Comparison of ENCODE assay signal across 8 mouse cellular contexts in genomic region chr11:33871998-33872715, GRCm38 (mm10).
DNase-seq lines count a peak whose midpoint lies in the region; ATAC-seq and TF ChIP-seq lines count a peak whose summit lies in the region.
"Had no signal": no experiment of that assay in that cellular context is flagged by ENCODE, and none has a peak within 500 bp of the region (broad histone marks: within the 10 kb centered on the region; RNA-seq: fewer than 3 reads in every experiment).

No protein-coding gene starts in this region.

- H3K4me1 ChIP-seq in MEL (ENCODE audit: control insufficient read depth in 1 of 2, insufficient read depth in 2 of 2, low read length in 2 of 2): peaks cover 26 to 34% of the 10 kb centered on the region in 2 experiments
- peaks cover 8% of the 10 kb centered on the region for H3K4me1 ChIP-seq in intestine, embryonic 16.5 days (ENCODE audit: control insufficient read depth, insufficient read depth, low read length)
- H3K4me1 ChIP-seq in liver, embryonic 15.5 days (replicated peaks): peaks cover 25% of the 10 kb centered on the region
- H3K4me1 ChIP-seq: megakaryocyte, embryonic 14.5 days had no signal

- 41% methylated on average over 9 of the region's 9 CpGs for WGBS in intestine, embryonic 16.5 days
- 49% methylated on average over 9 of the region's 9 CpGs for WGBS in liver, embryonic 15.5 days (ENCODE audit: insufficient replicate concordance)

- no peaks in the 10 kb centered on the region for H3K9me3 ChIP-seq in MEL (replicated peaks; ENCODE audit: insufficient read depth, low read length)
- H3K9me3 ChIP-seq in intestine, embryonic 16.5 days (ENCODE audit: control insufficient read depth, low read length): no peaks in the 10 kb centered on the region
- no peaks in the 10 kb centered on the region for H3K9me3 ChIP-seq in liver, embryonic 15.5 days (replicated peaks)

- no peak for TF ChIP-seq RAD21 in MEL (IDR thresholded peaks at IDR 0.05; ENCODE audit: low read depth, low read length)

- TF ChIP-seq EP300 in MEL (IDR thresholded peaks at IDR 0.05; ENCODE audit: low read depth in 1 of 2, low read length in 2 of 2): peak; percentile 17 to 30; a peak in 2 of 4 replicates

- H3K4me3 ChIP-seq in MEL (ENCODE audit: control insufficient read depth in 1 of 2, insufficient read depth in 1 of 2, low read depth in 2 of 2, low read length in 2 of 2): peak overlapping the region; percentile 41 to 52
- H3K4me3 ChIP-seq in intestine, embryonic 16.5 days (ENCODE audit: low read length): no peak overlapping the region
- no peak overlapping the region for H3K4me3 ChIP-seq in liver, embryonic 15.5 days (replicated peaks)
- H3K4me3 ChIP-seq: megakaryocyte, embryonic 14.5 days had no signal

- no peak for TF ChIP-seq CTCF in MEL (IDR thresholded peaks at IDR 0.05 in 2 of 3, conservative IDR thresholded peaks at IDR 0.05 in 1 of 3; ENCODE audit: control insufficient read depth in 1 of 3, insufficient read depth in 1 of 3, low read depth in 2 of 3, low read length in 3 of 3, poor library complexity in 1 of 3, severe bottlenecking in 1 of 3)

- ATAC-seq in intestine, embryonic 16.5 days: peak; percentile 35; the same call in 1 of the 2 replicates
- ATAC-seq in liver, embryonic 15.5 days (ENCODE audit: insufficient read depth): peak; percentile 68

- H3K4me2 ChIP-seq in intestine, embryonic 16.5 days (ENCODE audit: low read depth, low read length): no peak overlapping the region
- H3K4me2 ChIP-seq in liver, embryonic 15.5 days: peak overlapping the region; percentile 23; the same call in 1 of the 2 replicates

- no peaks in the 10 kb centered on the region for H3K27me3 ChIP-seq in MEL (ENCODE audit: control insufficient read depth in 1 of 2, insufficient read depth in 2 of 2, low read length in 2 of 2)
- no peaks in the 10 kb centered on the region for H3K27me3 ChIP-seq in intestine, embryonic 16.5 days (replicated peaks; ENCODE audit: control insufficient read depth, insufficient read depth, low read length)
- peaks cover 6% of the 10 kb centered on the region; the same call in 1 of the 2 replicates for H3K27me3 ChIP-seq in liver, embryonic 15.5 days

- H3K36me3 ChIP-seq in MEL (ENCODE audit: control insufficient read depth in 1 of 2, insufficient read depth in 2 of 2, low read length in 2 of 2): peaks cover 0 to 29% of the 10 kb centered on the region in 2 experiments; a peak in 2 of 4 replicates
- no peaks in the 10 kb centered on the region for H3K36me3 ChIP-seq in intestine, embryonic 16.5 days (ENCODE audit: control insufficient read depth, insufficient read depth, low read length)
- H3K36me3 ChIP-seq in liver, embryonic 15.5 days (replicated peaks): no peaks in the 10 kb centered on the region

- TF ChIP-seq POLR2A in MEL (IDR thresholded peaks at IDR 0.05; ENCODE audit: control insufficient read depth in 1 of 2, insufficient read depth in 1 of 2, low read depth in 1 of 2, low read length in 2 of 2, poor library complexity in 1 of 2): peak in 1 of 2 experiments; percentile 40; a peak in 1 of 4 replicates

- no peaks in the 10 kb centered on the region for H3K79me2 ChIP-seq in MEL (ENCODE audit: control insufficient read depth, insufficient read depth, low read length, poor library complexity)

- peak overlapping the region; percentile 90 for H3K27ac ChIP-seq in MEL (ENCODE audit: control insufficient read depth, low read depth, low read length)
- peak overlapping the region; percentile 59; the same call in 1 of the 2 replicates for H3K27ac ChIP-seq in intestine, embryonic 16.5 days (ENCODE audit: low read length)
- H3K27ac ChIP-seq in liver, embryonic 15.5 days (replicated peaks): no peak overlapping the region

- H3K9ac ChIP-seq in MEL (ENCODE audit: control insufficient read depth, low read depth, low read length, poor library complexity, severe bottlenecking): peak overlapping the region; percentile 59
- no peak overlapping the region for H3K9ac ChIP-seq in intestine, embryonic 16.5 days (ENCODE audit: low read depth, low read length)
- no peak overlapping the region for H3K9ac ChIP-seq in liver, embryonic 15.5 days

- DNase-seq in 3134 (ENCODE audit: extremely low read depth, insufficient read length, low spot score) (peak; percentile 42), MEL (ENCODE audit: low read depth, low spot score) (peak; percentile 93)
- DNase-seq in layer of hippocampus, adult 8-10 months (ENCODE audit: low spot score in 2 of 2): no peak
- DNase-seq in left cerebral cortex, adult 9 months (ENCODE audit: low spot score in 2 of 2): no peak
- DNase-seq in layer of hippocampus, postnatal 10 days (ENCODE audit: low spot score in 2 of 2): no peak

TF ChIP-seq in MEL, 35 proteins besides CTCF, POLR2A, EP300 and RAD21:
- TF ChIP-seq SMC3 (IDR thresholded peaks at IDR 0.05; ENCODE audit: low read depth, low read length): no peak
- no peak for TF ChIP-seq POLR2AphosphoS2 (IDR thresholded peaks at IDR 0.05; ENCODE audit: low read length)
- TF ChIP-seq UBTF (IDR thresholded peaks at IDR 0.05; ENCODE audit: borderline replicate concordance, insufficient read depth, low read depth, low read length): no peak
- peak; percentile 57 for TF ChIP-seq ETS1 (IDR thresholded peaks at IDR 0.05; ENCODE audit: low read depth, low read length)
- TF ChIP-seq ZMIZ1 (IDR thresholded peaks at IDR 0.05; ENCODE audit: low read depth, low read length): no peak; the same call in 1 of the 2 replicates
- TF ChIP-seq RCOR1 (IDR thresholded peaks at IDR 0.05; ENCODE audit: low read depth, low read length): no peak; the same call in 1 of the 2 replicates
- no peak; the same call in 1 of the 2 replicates for TF ChIP-seq MXI1 (IDR thresholded peaks at IDR 0.05; ENCODE audit: low read depth, low read length)
- no peak; the same call in 1 of the 2 replicates for TF ChIP-seq HCFC1 (IDR thresholded peaks at IDR 0.05; ENCODE audit: low read depth, low read length)
- peak; percentile 61 for TF ChIP-seq TCF12 (IDR thresholded peaks at IDR 0.05; ENCODE audit: low read depth, low read length)
- TF ChIP-seq NELFE (IDR thresholded peaks at IDR 0.05; ENCODE audit: low read depth, low read length): peak; percentile 38; the same call in 1 of the 2 replicates
- no peak for TF ChIP-seq MAFK (IDR thresholded peaks at IDR 0.05; ENCODE audit: borderline replicate concordance, low read depth, low read length)
- TF ChIP-seq NRF1 (IDR thresholded peaks at IDR 0.05; ENCODE audit: insufficient read depth, low read depth, low read length, poor library complexity, severe bottlenecking): 0 out of 2 replicates have a peak, but pooled peaks have one; percentile 21
- no peak for TF ChIP-seq USF1 (IDR thresholded peaks at IDR 0.05; ENCODE audit: low read depth, low read length)
- no peak for TF ChIP-seq ZNF384 (IDR thresholded peaks at IDR 0.05; ENCODE audit: low read depth, low read length)
- no peak for TF ChIP-seq ZKSCAN1 (IDR thresholded peaks at IDR 0.05; ENCODE audit: low read depth, low read length)
- peak; percentile 95; the same call in 1 of the 2 replicates for TF ChIP-seq CHD1 (IDR thresholded peaks at IDR 0.05; ENCODE audit: low read depth, low read length)
- no peak; the same call in 1 of the 2 replicates for TF ChIP-seq ELF1 (IDR thresholded peaks at IDR 0.05; ENCODE audit: low read depth, low read length)
- no peak for TF ChIP-seq GABPA (IDR thresholded peaks at IDR 0.05; ENCODE audit: low read depth, low read length)
- TF ChIP-seq E2F4 (IDR thresholded peaks at IDR 0.05; ENCODE audit: borderline replicate concordance, low read depth, low read length): no peak; the same call in 1 of the 2 replicates
- peak; percentile 7; the same call in 1 of the 2 replicates for TF ChIP-seq BHLHE40 (IDR thresholded peaks at IDR 0.05; ENCODE audit: borderline replicate concordance, low read depth, low read length)
- TF ChIP-seq MYC (IDR thresholded peaks at IDR 0.05; ENCODE audit: low read depth, low read length): no peak
- no peak for TF ChIP-seq KAT2A (conservative IDR thresholded peaks at IDR 0.05; ENCODE audit: low read depth, low read length)
- no peak for TF ChIP-seq CHD2 (IDR thresholded peaks at IDR 0.05; ENCODE audit: low read length)
- TF ChIP-seq TAL1 (IDR thresholded peaks at IDR 0.05; ENCODE audit: low read length): no peak
- no peak for TF ChIP-seq JUND (IDR thresholded peaks at IDR 0.05; ENCODE audit: low read depth, low read length)
- no peak for TF ChIP-seq MEF2A (IDR thresholded peaks at IDR 0.05; ENCODE audit: extremely low read depth, insufficient replicate concordance, low read depth, low read length, poor library complexity, severe bottlenecking)
- peak; percentile 70; the same call in 1 of the 2 replicates for TF ChIP-seq SIN3A (IDR thresholded peaks at IDR 0.05; ENCODE audit: low read length)
- TF ChIP-seq USF2 (IDR thresholded peaks at IDR 0.05; ENCODE audit: borderline replicate concordance in 1 of 2, insufficient read depth in 1 of 2, low read depth in 1 of 2, low read length in 2 of 2): no peak
- TF ChIP-seq TBP (IDR thresholded peaks at IDR 0.05; ENCODE audit: low read depth, low read length): no peak
- no peak for TF ChIP-seq ZC3H11A (IDR thresholded peaks at IDR 0.05; ENCODE audit: low read depth, low read length)
- TF ChIP-seq MAX (IDR thresholded peaks at IDR 0.05; ENCODE audit: low read length): no peak; the same call in 1 of the 2 replicates
- no peak for TF ChIP-seq MAZ (IDR thresholded peaks at IDR 0.05; ENCODE audit: low read depth, low read length)
- TF ChIP-seq MYB (IDR thresholded peaks at IDR 0.05; ENCODE audit: low read depth, low read length): no peak
- TF ChIP-seq GATA1 (IDR thresholded peaks at IDR 0.05; ENCODE audit: low read depth, low read length): no peak
- TF ChIP-seq POLR2AphosphoS5 (IDR thresholded peaks at IDR 0.05; ENCODE audit: borderline replicate concordance, low read depth, low read length): no peak

Comparison
In these comparisons a context has a peak if more than half of its experiments do, and no peak if none do; other contexts are left out.
1. DNase-seq: peak in 3134 (single experiment) and MEL (single experiment); none in layer of hippocampus, adult 8-10 months (0 of 2), left cerebral cortex, adult 9 months (0 of 2) and layer of hippocampus, postnatal 10 days (0 of 2).
2. H3K4me3 ChIP-seq: peak in MEL (2 of 2); none in intestine, embryonic 16.5 days (single experiment) and liver, embryonic 15.5 days (single experiment).